Comparison of ENCODE assay signal across 16 mouse cellular contexts in genomic region chr19:26892861-26893260, GRCm38 (mm10). TPM values are rescaled to one million over a fixed set of nuclear protein-coding genes. Genes with fewer than 3 reads are reported as not detected.
DNase-seq lines count a peak whose midpoint lies in the region; ATAC-seq and TF ChIP-seq lines count a peak whose summit lies in the region.
"Had no signal": no experiment of that assay in that cellular context is flagged by ENCODE, and none has a peak within 500 bp of the region (broad histone marks: within the 10 kb centered on the region; RNA-seq: fewer than 3 reads in every experiment).

No protein-coding gene starts in this region.

- H3K36me3 ChIP-seq in heart, postnatal 0 days (replicated peaks; ENCODE audit: control insufficient read depth, insufficient read depth, low read length) = no peaks in the 10 kb centered on the region
- H3K36me3 ChIP-seq: embryonic facial prominence, embryonic 12.5 days; forebrain, embryonic 15.5 days; hindbrain, embryonic 13.5 days; kidney, embryonic 15.5 days; liver, embryonic 13.5 days had no signal

- ATAC-seq in heart, postnatal 0 days (ENCODE audit: insufficient read depth, low read depth) = peak; percentile 65
- ATAC-seq: activated CD4-positive, CD25-positive, alpha-beta regulatory T cell, adult 4 months; forebrain, embryonic 15.5 days had no signal

- H3K4me2 ChIP-seq in heart, postnatal 0 days (ENCODE audit: low read depth, low read length) = no peak overlapping the region
- H3K4me2 ChIP-seq: embryonic facial prominence, embryonic 12.5 days; forebrain, embryonic 15.5 days; hindbrain, embryonic 13.5 days; kidney, embryonic 15.5 days; liver, embryonic 13.5 days had no signal

- no peak for TF ChIP-seq POLR2A in lung, adult 2 months (IDR thresholded peaks at IDR 0.05; ENCODE audit: borderline replicate concordance, extremely low read depth, low read depth, low read length)

- intact Hi-C loops in heart, postnatal 36 days (cut with DNase I) = no loop called here

- no peak overlapping the region for H3K4me3 ChIP-seq in lung, adult 2 months (replicated peaks; ENCODE audit: extremely low read depth, low read depth, low read length)
- H3K4me3 ChIP-seq in heart, postnatal 0 days (ENCODE audit: low read depth, low read length) = no peak overlapping the region
- H3K4me3 ChIP-seq: embryonic facial prominence, embryonic 12.5 days; forebrain, embryonic 15.5 days; hindbrain, embryonic 13.5 days; kidney, embryonic 15.5 days; liver, embryonic 13.5 days had no signal

- no peak for TF ChIP-seq EP300 in heart, postnatal 0 days (IDR thresholded peaks at IDR 0.05; ENCODE audit: low read depth)

- no peak overlapping the region for H3K9ac ChIP-seq in heart, postnatal 0 days (replicated peaks; ENCODE audit: low read depth, low read length)
- H3K9ac ChIP-seq: embryonic facial prominence, embryonic 12.5 days; forebrain, embryonic 15.5 days; hindbrain, embryonic 13.5 days; kidney, embryonic 15.5 days; liver, embryonic 13.5 days had no signal

- H3K9me3 ChIP-seq in heart, postnatal 0 days (replicated peaks; ENCODE audit: control insufficient read depth, low read length) = no peaks in the 10 kb centered on the region
- H3K9me3 ChIP-seq: embryonic facial prominence, embryonic 12.5 days; forebrain, embryonic 15.5 days; hindbrain, embryonic 13.5 days; kidney, embryonic 15.5 days; liver, embryonic 13.5 days had no signal

- H3K27me3 ChIP-seq in heart, postnatal 0 days (ENCODE audit: control insufficient read depth, insufficient read depth, low read length) = no peaks in the 10 kb centered on the region
- H3K27me3 ChIP-seq: embryonic facial prominence, embryonic 12.5 days; forebrain, embryonic 15.5 days; hindbrain, embryonic 13.5 days; kidney, embryonic 15.5 days; liver, embryonic 13.5 days had no signal

- no peaks in the 10 kb centered on the region; the same call in 1 of the 2 replicates for H3K4me1 ChIP-seq in lung, adult 2 months (ENCODE audit: control insufficient read depth, insufficient read depth, low read length)
- peaks cover 9% of the 10 kb centered on the region for H3K4me1 ChIP-seq in heart, postnatal 0 days (ENCODE audit: control insufficient read depth, insufficient read depth)
- H3K4me1 ChIP-seq: embryonic facial prominence, embryonic 12.5 days; forebrain, embryonic 15.5 days; liver, embryonic 13.5 days had no signal

- H3K27ac ChIP-seq in heart, postnatal 0 days (ENCODE audit: low read depth) = peak overlapping the region; percentile 3; the same call in 1 of the 2 replicates
- H3K27ac ChIP-seq: embryonic facial prominence, embryonic 12.5 days; forebrain, embryonic 15.5 days; hindbrain, embryonic 13.5 days; kidney, embryonic 15.5 days; liver, embryonic 13.5 days had no signal

- WGBS in lung, adult 2 months = 61% methylated on average over 5 of the region's 5 CpGs
- WGBS in heart, postnatal 0 days = 36% methylated on average over 5 of the region's 5 CpGs

- peak; percentile 17 to 32 for DNase-seq in heart, adult 18-20 months
- DNase-seq in heart, postnatal 36 days = no peak
- DNase-seq in lung, postnatal 36 days = peak; percentile 4
- DNase-seq in lung, adult 2 months = no peak
- peak; percentile 10 for DNase-seq in cerebellum, adult 9-11 months
- peak; percentile 73 for DNase-seq in heart, postnatal 0 days (ENCODE audit: low spot score)
- DNase-seq in layer of hippocampus, postnatal 25 days (ENCODE audit: extremely low spot score in 1 of 2, low spot score in 1 of 2) = no peak
- no peak for DNase-seq in frontal cortex, postnatal 36 days (ENCODE audit: low spot score in 2 of 2)
- DNase-seq: liver, embryonic 13.5 days; retina, postnatal 1 day; thymus, postnatal 36 days had no signal

- no peak for TF ChIP-seq CTCF in lung, adult 2 months (IDR thresholded peaks at IDR 0.05; ENCODE audit: insufficient read depth, low read length)
- peak; percentile 60 for TF ChIP-seq CTCF in heart, postnatal 0 days (IDR thresholded peaks at IDR 0.05; ENCODE audit: low read depth)

RNA-seq across cellular contexts. Expression of gene Gm815, which starts 7.2 kb away (rescaled TPM):
- not detected for total RNA-seq in heart, adult 18-20 months (2021)
- not detected for total RNA-seq in heart, postnatal 36 days (2021)
- polyA plus RNA-seq in lung, adult 2 months (2012; rRNA removed) = not detected in 2 replicates
- not detected in 2 replicates for total RNA-seq in heart, postnatal 0 days (2014; rRNA removed; ENCODE audit: low replicate concordance)
- polyA plus RNA-seq in heart, postnatal 0 days (2015; fragmentation: Nextera tagmentation; extraction: Ambion mirVana) = not detected in 2 replicates
- not detected for total RNA-seq in layer of hippocampus, postnatal 25 days (2021)
- polyA plus RNA-seq: activated CD4-positive, CD25-positive, alpha-beta regulatory T cell, adult 4 months; embryonic facial prominence, embryonic 12.5 days; forebrain, embryonic 15.5 days; hindbrain, embryonic 13.5 days; kidney, embryonic 15.5 days; liver, embryonic 13.5 days had no signal

Comparison
In these comparisons a context has a peak if more than half of its experiments do, and no peak if none do; other contexts are left out.
1. DNase-seq: peak in heart, adult 18-20 months (2 of 2), lung, postnatal 36 days (single experiment), cerebellum, adult 9-11 months (single experiment) and heart, postnatal 0 days (single experiment); none in heart, postnatal 36 days (0 of 2), lung, adult 2 months (single experiment), layer of hippocampus, postnatal 25 days (0 of 2) and frontal cortex, postnatal 36 days (0 of 2).